Mouse (Mus musculus): ENCODE data around the gene Acbd5.

Gene Acbd5

GRCm38 (mm10) chr2:23068894-23069744 is 1.2 kb downstream of the Acbd5 start:
- DNase-seq, result peak; percentile 94 to 97

- DNase-seq, result no peak
These were observed 2.5 kb downstream of the Acbd5 start for GRCm38 (mm10) chr2:23070491-23070890.

GRCm38 (mm10) chr2:23071406-23071805 is 3.4 kb downstream of the Acbd5 start:
- DNase-seq, result no peak

- no peak for DNase-seq
These were observed 7.9 kb downstream of the Acbd5 start for GRCm38 (mm10) chr2:23075846-23076245.

- no peak for DNase-seq
These were observed 8.8 kb downstream of the Acbd5 start for GRCm38 (mm10) chr2:23076783-23077182.

- no peak for DNase-seq
These were observed 9.7 kb downstream of the Acbd5 start for GRCm38 (mm10) chr2:23077693-23078092.

GRCm38 (mm10) chr2:23078588-23078987 is 10.6 kb downstream of the Acbd5 start:
- DNase-seq, result no peak

GRCm38 (mm10) chr2:23084540-23084939 is 16.6 kb downstream of the Acbd5 start:
- DNase-seq, result no peak

GRCm38 (mm10) chr2:23092216-23092615 is 24.2 kb downstream of the Acbd5 start:
- DNase-seq, result peak in 1 of 2 experiments; percentile 19

GRCm38 (mm10) chr2:23097028-23097427 is 29.1 kb downstream of the Acbd5 start:
- DNase-seq, result no peak

- no peak for DNase-seq
These were observed 34.3 kb downstream of the Acbd5 start for GRCm38 (mm10) chr2:23102266-23102665.

GRCm38 (mm10) chr2:23119573-23119972 is 51.6 kb downstream of the Acbd5 start:
- DNase-seq, result no peak

GRCm38 (mm10) chr2:23155199-23155621 is 87.2 kb downstream of the Acbd5 start:
- no peak for DNase-seq

- peak; percentile 97 to 99 for DNase-seq
These were observed 88.0 kb downstream of the Acbd5 start, which contains the start of the genes Mastl and Yme1l1 for GRCm38 (mm10) chr2:23155777-23156607. Gene Mastl (minus strand): TSS chr2:23156024. Gene Yme1l1 (plus strand): TSS chr2:23156369.

- no peak for DNase-seq
These were observed 88.7 kb downstream of the Acbd5 start for GRCm38 (mm10) chr2:23156608-23157081.

Data from kidney, postnatal 25 days (tissue).